Mouse (Mus musculus) heart, embryonic 15.5 days (tissue): Measurements from ENCODE around the gene Lonp2. TPM values are rescaled to one million over a fixed set of nuclear protein-coding genes. Genes with fewer than 3 reads are reported as not detected.
A peak's percentile ranks its signal among the peaks of the same experiment; 100 is the strongest.

Source experiments
- ATAC-seq: fragments of 200-750 bp; cut with Nextera tagmentation; replicated peaks from 2 replicates; pipeline ENCODE4 v1.8.0; 2017; ENCODE audit warnings: low read depth, moderate TSS enrichment; ENCODE audit not compliant: insufficient number of reproducible peaks, insufficient read depth, low FRiP score
- H3K27ac ChIP-seq: fragments of 300-500 bp; sonication (generic); 2 replicates; pipeline ENCODE4 v1.5.1; 2015; ENCODE audit warnings: mild to moderate bottlenecking, inconsistent platforms
- H3K27me3 ChIP-seq: fragments of 300-500 bp; sonication (generic); 2 replicates; pipeline ENCODE4 v1.6.1; 2015; ENCODE audit warnings: inconsistent platforms
- H3K36me3 ChIP-seq: fragments of 300-500 bp; sonication (generic); 2 replicates; pipeline ENCODE4 v1.6.1; 2015; ENCODE audit warnings: mild to moderate bottlenecking, inconsistent platforms
- H3K4me1 ChIP-seq: fragments of 300-500 bp; sonication (generic); replicated peaks from 2 replicates; pipeline ENCODE4 v1.6.1; 2015; ENCODE audit warnings: inconsistent platforms
- H3K4me2 ChIP-seq: fragments of 300-500 bp; sonication (generic); 2 replicates; pipeline ENCODE4 v1.6.1; 2015; ENCODE audit warnings: inconsistent platforms, mild to moderate bottlenecking, moderate library complexity
- H3K4me3 ChIP-seq: fragments of 300-500 bp; sonication (generic); 2 replicates; pipeline ENCODE4 v1.5.1; 2015; ENCODE audit warnings: mild to moderate bottlenecking, inconsistent platforms
- H3K9ac ChIP-seq: fragments of 300-500 bp; sonication (generic); 2 replicates; pipeline ENCODE4 v1.6.1; 2015; ENCODE audit warnings: mild to moderate bottlenecking, inconsistent platforms
- H3K9me3 ChIP-seq: fragments of 300-500 bp; sonication (generic); replicated peaks from 2 replicates; pipeline ENCODE4 v1.6.1; 2016; ENCODE audit warnings: inconsistent platforms
- WGBS: fragments of 180-500 bp; shearing (Covaris S2); methylation state at CpG from one replicate; pipeline ENCODE4 v1.1.7; 2015; ENCODE audit warnings: mixed read lengths; 5-methylcytosine and 5-hydroxymethylcytosine counted together
- polyA plus RNA-seq: library from polyadenylated mRNA; unstranded; fragments of >200 nt; fragmentation: Nextera tagmentation; extraction: Ambion mirVana; gene quantifications from 2 replicates; pipeline ENCODE4 v1.2.1, GENCODE M21; 2015

Gene Lonp2
- polyA plus RNA-seq, 1 experiment from 2014 or later = 53.8 TPM

- Histone ChIP-seq H3K9ac (no peak overlapping the region), H3K4me3 (no peak overlapping the region), H3K27me3 (no peaks in the 10 kb centered on the region), H3K27ac (no peak overlapping the region), H3K36me3 (peaks cover 30% of the 10 kb centered on the region), H3K4me2 (no peak overlapping the region), H3K9me3 (no peaks in the 10 kb centered on the region), H3K4me1 (no peaks in the 10 kb centered on the region)
- WGBS = 85% methylated on average over 14 of the region's 14 CpGs
- ATAC-seq = no peak
Observed at GRCm38 (mm10) chr8:86713407-86714188, 89.8 kb downstream of the Lonp2 start.

GRCm38 (mm10) chr8:86718332-86718994, 94.6 kb downstream of the Lonp2 start:
- no peak overlapping the region for H3K4me3 ChIP-seq
- H3K27ac ChIP-seq = no peak overlapping the region
- H3K4me1 ChIP-seq = no peaks in the 10 kb centered on the region
- no peaks in the 10 kb centered on the region for H3K27me3 ChIP-seq
- H3K9ac ChIP-seq = no peak overlapping the region
- no peak for ATAC-seq
- peaks cover 30% of the 10 kb centered on the region; the same call in 1 of the 2 replicates for H3K36me3 ChIP-seq
- WGBS = 86% methylated on average over 2 of the region's 2 CpGs
- H3K9me3 ChIP-seq = no peaks in the 10 kb centered on the region
- no peak overlapping the region for H3K4me2 ChIP-seq

GRCm38 (mm10) chr8:86719368-86719767, 95.5 kb downstream of the Lonp2 start:
- no peaks in the 10 kb centered on the region for H3K27me3 ChIP-seq
- ATAC-seq = no peak
- no peaks in the 10 kb centered on the region for H3K9me3 ChIP-seq
- no peak overlapping the region for H3K27ac ChIP-seq
- no peak overlapping the region for H3K4me3 ChIP-seq
- no peaks in the 10 kb centered on the region for H3K4me1 ChIP-seq
- 85% methylated on average over 1 of the region's 1 CpGs for WGBS
- H3K36me3 ChIP-seq = peaks cover 28% of the 10 kb centered on the region; the same call in 1 of the 2 replicates
- no peak overlapping the region for H3K9ac ChIP-seq
- H3K4me2 ChIP-seq = no peak overlapping the region

- Histone ChIP-seq H3K4me3 (no peak overlapping the region), H3K4me2 (no peak overlapping the region), H3K36me3 (peaks cover 21% of the 10 kb centered on the region; the same call in 1 of the 2 replicates), H3K9me3 (no peaks in the 10 kb centered on the region), H3K27ac (no peak overlapping the region), H3K4me1 (no peaks in the 10 kb centered on the region), H3K27me3 (no peaks in the 10 kb centered on the region), H3K9ac (no peak overlapping the region)
- 90% methylated on average over 6 of the region's 6 CpGs for WGBS
- ATAC-seq = no peak
Observed at GRCm38 (mm10) chr8:86720756-86721459, 97.1 kb downstream of the Lonp2 start.

GRCm38 (mm10) chr8:86721490-86721889, 97.6 kb downstream of the Lonp2 start:
- Histone ChIP-seq H3K9me3 (no peaks in the 10 kb centered on the region), H3K36me3 (peaks cover 16% of the 10 kb centered on the region; the same call in 1 of the 2 replicates), H3K27me3 (no peaks in the 10 kb centered on the region), H3K9ac (no peak overlapping the region), H3K4me1 (no peaks in the 10 kb centered on the region), H3K27ac (no peak overlapping the region), H3K4me3 (no peak overlapping the region), H3K4me2 (no peak overlapping the region)
- no peak for ATAC-seq
- 78% methylated on average over 2 of the region's 2 CpGs for WGBS

- H3K36me3 ChIP-seq = peaks cover 5% of the 10 kb centered on the region; the same call in 1 of the 2 replicates
- no peak overlapping the region for H3K4me3 ChIP-seq
- WGBS = 75% methylated on average over 6 of the region's 6 CpGs
- no peak overlapping the region for H3K9ac ChIP-seq
- peaks cover 38% of the 10 kb centered on the region for H3K4me1 ChIP-seq
- no peak for ATAC-seq
- no peak overlapping the region for H3K27ac ChIP-seq
- no peak overlapping the region for H3K4me2 ChIP-seq
- no peaks in the 10 kb centered on the region for H3K27me3 ChIP-seq
- H3K9me3 ChIP-seq = no peaks in the 10 kb centered on the region
Observed at GRCm38 (mm10) chr8:86726959-86727358, 103.1 kb downstream of the Lonp2 start.

- Histone ChIP-seq H3K36me3 (no peaks in the 10 kb centered on the region), H3K27ac (peak overlapping the region; percentile 17; the same call in 1 of the 2 replicates), H3K27me3 (no peaks in the 10 kb centered on the region), H3K4me1 (peaks cover 38% of the 10 kb centered on the region), H3K4me2 (no peak overlapping the region), H3K9me3 (no peaks in the 10 kb centered on the region), H3K9ac (no peak overlapping the region), H3K4me3 (no peak overlapping the region)
- 51% methylated on average over 19 of the region's 19 CpGs for whole genome bisulfite sequencing
- ATAC-seq = 0 out of 2 replicates have a peak, but pooled peaks have one; percentile 27
Observed at GRCm38 (mm10) chr8:86728224-86728950, 104.5 kb downstream of the Lonp2 start.

GRCm38 (mm10) chr8:86730303-86730702, 106.5 kb downstream of the Lonp2 start:
- Histone ChIP-seq H3K4me2 (no peak overlapping the region), H3K9me3 (no peaks in the 10 kb centered on the region), H3K4me3 (no peak overlapping the region), H3K27me3 (no peaks in the 10 kb centered on the region), H3K4me1 (peaks cover 50% of the 10 kb centered on the region), H3K9ac (no peak overlapping the region), H3K27ac (no peak overlapping the region), H3K36me3 (no peaks in the 10 kb centered on the region)
- WGBS = 30% methylated on average over 3 of the region's 3 CpGs
- ATAC-seq = no peak

- no peak overlapping the region; the same call in 1 of the 2 replicates for H3K27ac ChIP-seq
- H3K4me2 ChIP-seq = no peak overlapping the region
- H3K4me3 ChIP-seq = no peak overlapping the region
- 79% methylated on average over 1 of the region's 1 CpGs for WGBS
- no peaks in the 10 kb centered on the region for H3K27me3 ChIP-seq
- H3K9ac ChIP-seq = no peak overlapping the region
- no peaks in the 10 kb centered on the region for H3K9me3 ChIP-seq
- H3K36me3 ChIP-seq = no peaks in the 10 kb centered on the region
- H3K4me1 ChIP-seq = peaks cover 55% of the 10 kb centered on the region
- no peak for ATAC-seq
Observed at GRCm38 (mm10) chr8:86730860-86731259, 107.0 kb downstream of the Lonp2 start.

GRCm38 (mm10) chr8:86734171-86734570, 110.3 kb downstream of the Lonp2 start:
- no peak for ATAC-seq
- Histone ChIP-seq H3K9ac (no peak overlapping the region), H3K36me3 (no peaks in the 10 kb centered on the region), H3K27ac (no peak overlapping the region), H3K9me3 (no peaks in the 10 kb centered on the region), H3K4me3 (no peak overlapping the region), H3K27me3 (no peaks in the 10 kb centered on the region), H3K4me1 (peaks cover 59% of the 10 kb centered on the region), H3K4me2 (no peak overlapping the region)
- WGBS = 36% methylated on average over 4 of the region's 4 CpGs

- Histone ChIP-seq H3K4me1 (peaks cover 56% of the 10 kb centered on the region), H3K9ac (no peak overlapping the region), H3K36me3 (no peaks in the 10 kb centered on the region), H3K27ac (peak overlapping the region; percentile 32; the same call in 1 of the 2 replicates), H3K27me3 (no peaks in the 10 kb centered on the region), H3K4me2 (no peak overlapping the region), H3K9me3 (no peaks in the 10 kb centered on the region), H3K4me3 (no peak overlapping the region)
- WGBS = 68% methylated on average over 1 of the region's 1 CpGs
- no peak for ATAC-seq
Observed at GRCm38 (mm10) chr8:86734954-86735353, 111.1 kb downstream of the Lonp2 start.
